Mouse (Mus musculus) gastrocnemius, postnatal 25 days (tissue): ENCODE measurements at regions not wholly inside any gene's neighbourhood (a gene's known extent, or its start where the extent isn't known, plus 50 kb on each side); places are given as distances from the start of the nearest gene placed in this dataset.

Source experiments
- DNase-seq: peaks from one replicate; pipeline ENCODE4 v3.0.0; 2022

- DNase-seq, result no peak
Observed at GRCm38 (mm10) chr2:51073040-51073594, 75.8 kb downstream of the Rnd3 start.

DNA sequence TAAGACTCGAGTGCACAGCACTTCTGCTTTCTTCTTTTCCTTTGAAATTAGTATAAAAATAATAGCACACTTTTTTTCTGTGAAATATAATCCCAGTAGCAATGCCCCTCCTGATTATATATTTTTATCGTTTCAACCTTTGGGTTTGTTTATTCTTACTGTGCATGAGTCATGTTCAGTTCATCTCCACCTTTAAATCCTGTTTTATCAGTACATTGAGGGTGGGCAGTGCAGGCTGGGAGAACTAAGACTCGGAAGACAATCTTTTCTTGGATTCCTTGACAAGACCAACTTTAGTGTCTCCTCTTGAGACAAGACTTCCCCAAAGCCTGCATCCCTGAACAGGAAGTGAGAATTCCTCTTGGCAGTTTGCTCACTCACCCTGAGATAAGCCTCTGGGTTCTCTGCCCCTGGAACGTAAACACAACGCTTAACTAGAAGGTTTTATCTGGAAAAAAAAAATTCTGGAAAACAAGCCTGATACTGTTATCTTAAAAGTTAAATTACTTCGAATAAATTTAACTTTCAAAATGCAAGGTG lies 76.5 kb downstream of the Rnd3 start:
- DNase-seq, result no peak

- no peak for DNase-seq
Observed at GRCm38 (mm10) chr2:51070902-51071301, 78.0 kb downstream of the Rnd3 start.

DNA sequence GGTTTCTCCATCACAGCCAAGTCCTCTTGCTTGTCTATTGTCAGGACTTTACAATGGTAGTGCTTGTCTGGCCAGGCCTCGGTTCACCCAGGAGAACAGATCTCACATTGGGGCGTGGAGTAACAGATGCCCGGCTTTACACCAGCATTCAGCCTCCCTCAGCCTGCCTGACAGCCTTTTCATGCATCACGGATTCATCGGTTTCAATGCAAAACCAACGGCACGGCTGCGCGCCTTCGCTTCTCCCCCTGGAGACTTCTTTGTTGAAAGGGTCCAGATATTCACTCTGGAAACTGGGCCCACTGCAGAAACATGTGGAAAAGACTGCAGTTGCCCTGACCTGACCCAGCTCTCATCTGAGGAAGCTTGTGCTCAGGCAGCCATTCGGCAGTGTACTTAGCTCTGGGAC lies 82.5 kb downstream of the Rnd3 start:
- DNase-seq, result no peak

- no peak for DNase-seq
Observed at GRCm38 (mm10) chr2:51065821-51066220, 83.1 kb downstream of the Rnd3 start.

DNA sequence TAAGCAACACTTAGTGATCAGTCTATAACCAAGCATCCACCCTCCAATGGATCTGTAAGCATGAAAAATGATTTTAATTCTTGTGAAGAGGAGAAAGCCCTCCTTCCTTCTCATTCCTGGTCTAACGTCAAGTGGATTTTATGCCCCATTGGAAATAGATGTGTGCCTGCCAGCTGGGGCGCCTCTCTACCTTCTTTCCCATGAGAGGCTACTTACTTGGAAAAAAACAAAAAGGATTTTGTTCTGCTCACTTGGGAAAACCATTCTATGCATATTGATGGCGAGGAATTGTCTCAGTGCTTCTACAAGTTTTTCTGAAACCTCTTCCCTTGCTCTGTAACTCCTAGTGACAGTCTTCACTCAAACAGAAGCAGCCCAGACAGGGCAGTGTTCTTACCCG lies 84.1 kb downstream of the Rnd3 start:
- no peak for DNase-seq

- DNase-seq, result no peak
Observed at GRCm38 (mm10) chr2:51062049-51062448, 86.9 kb downstream of the Rnd3 start.

DNA sequence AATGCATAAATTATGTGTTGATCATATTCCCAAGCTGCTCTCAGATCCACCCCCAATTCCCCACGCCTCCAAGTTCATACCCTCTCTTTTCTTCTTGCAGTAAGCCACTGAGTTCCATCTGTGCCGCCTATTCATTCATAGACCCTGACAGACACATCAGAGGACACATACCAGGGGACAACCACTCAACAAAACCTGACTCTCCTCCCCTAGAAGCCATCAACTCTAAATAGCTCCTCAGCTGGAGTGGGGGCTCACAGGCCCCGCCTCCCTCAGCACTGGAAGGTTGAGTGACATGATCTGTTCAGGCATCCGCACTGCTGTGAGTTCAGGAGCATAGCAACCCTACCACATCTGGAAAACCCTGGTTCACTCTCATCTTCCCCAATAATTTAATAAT lies 90.8 kb downstream of the Rnd3 start:
- DNase-seq, result no peak

- peak; percentile 6 for DNase-seq
Observed at GRCm38 (mm10) chr2:51056141-51056731, 92.7 kb downstream of the Rnd3 start.

GRCm38 (mm10) chr2:51055339-51055738 lies 93.6 kb downstream of the Rnd3 start:
- DNase-seq, result no peak

- no peak for DNase-seq
Observed at GRCm38 (mm10) chr2:51049834-51050170, 99.1 kb downstream of the Rnd3 start.

DNA sequence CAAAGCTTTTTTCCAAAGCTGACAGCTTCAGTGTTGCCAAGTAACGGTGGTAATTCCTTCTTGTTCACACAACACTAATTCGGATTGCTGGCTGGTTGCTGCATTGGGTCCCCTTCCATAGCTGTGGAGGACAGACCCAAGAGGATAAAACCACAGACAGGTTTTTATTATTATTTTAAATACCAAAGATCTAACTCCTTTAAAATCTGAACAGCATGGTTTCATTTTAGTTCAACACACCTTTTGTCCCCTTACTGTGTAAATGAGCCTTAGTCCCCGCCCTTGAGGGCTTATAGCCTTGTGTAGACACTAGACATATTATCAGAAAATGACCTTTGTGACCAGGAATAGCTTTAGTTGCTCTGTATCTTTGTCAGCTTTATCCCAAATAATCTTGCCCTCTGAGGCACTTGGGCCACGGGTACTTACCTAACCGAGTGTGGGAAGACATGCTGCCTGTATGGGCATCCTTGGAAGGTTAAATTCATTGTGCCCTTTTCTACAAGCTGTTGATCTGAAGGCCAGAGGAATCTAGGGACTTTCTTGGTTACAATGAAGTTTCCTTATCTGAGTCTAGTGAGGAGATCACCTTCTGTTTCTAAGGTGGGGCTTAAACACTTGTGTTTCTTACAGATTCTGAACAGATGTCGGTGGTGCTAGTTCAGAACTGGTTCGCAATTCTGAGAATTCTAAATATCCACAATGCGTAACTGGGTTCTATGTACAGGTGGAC lies 99.6 kb downstream of the Rnd3 start:
- DNase-seq, result no peak

DNA sequence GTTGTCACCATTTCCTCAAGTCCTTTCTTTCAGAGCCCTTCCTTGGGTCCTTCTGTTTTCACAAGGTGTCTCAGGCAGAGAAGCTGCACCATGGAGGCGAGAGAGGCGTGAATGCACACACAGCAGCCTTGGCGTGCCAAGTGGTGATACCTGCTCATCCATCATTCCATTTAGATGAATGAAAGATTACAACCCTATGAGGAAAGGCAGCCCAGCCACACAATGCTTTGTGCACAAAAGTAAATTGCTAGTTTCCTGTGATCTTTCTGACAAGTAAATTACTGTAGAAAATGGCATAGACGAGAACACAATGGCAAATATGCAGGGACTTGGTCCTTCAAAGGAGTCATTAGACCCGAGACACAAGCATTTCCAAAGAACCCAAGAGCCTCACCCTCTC lies 101.4 kb downstream of the Rnd3 start:
- DNase-seq, result no peak

DNA sequence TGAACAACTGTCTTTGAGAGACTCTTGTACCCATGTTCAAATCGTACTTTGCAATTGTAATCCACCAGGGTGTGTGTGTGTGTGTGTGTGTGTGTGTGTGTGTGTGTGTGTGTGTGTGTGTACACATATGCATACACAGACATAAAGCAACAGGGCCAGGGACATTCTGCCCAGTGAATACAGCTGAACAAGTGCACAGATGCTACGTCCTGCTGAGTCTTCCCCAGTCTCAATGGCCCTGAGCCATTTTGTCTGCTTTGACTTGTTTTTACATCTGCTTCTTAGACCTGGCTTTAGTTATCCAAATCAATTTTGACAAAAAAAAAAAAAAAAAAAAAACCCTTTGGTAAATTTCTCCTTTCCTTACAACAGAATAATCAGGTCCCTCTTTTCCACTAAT lies 103.3 kb downstream of the Rnd3 start:
- DNase-seq, result no peak

DNA sequence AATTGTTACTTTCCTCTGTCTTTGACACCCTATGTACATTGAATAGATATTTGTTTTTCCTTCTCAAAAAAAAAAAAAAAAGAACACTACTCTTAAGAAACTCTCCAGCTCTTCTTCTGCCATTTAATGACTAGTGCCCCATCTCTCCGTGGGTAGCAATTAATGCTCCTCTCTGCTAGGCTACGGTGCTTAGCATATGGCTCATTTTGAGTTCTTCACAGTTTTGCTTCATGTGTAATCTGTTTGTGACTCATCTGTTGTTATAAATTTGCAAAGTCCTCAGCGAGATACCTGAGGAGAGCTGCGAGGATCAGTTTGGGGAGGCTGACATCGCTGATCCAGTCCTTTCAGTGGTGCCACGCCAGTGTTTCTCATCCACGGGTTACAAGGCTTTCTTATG lies 107.8 kb downstream of the Rnd3 start:
- DNase-seq, result no peak

DNA sequence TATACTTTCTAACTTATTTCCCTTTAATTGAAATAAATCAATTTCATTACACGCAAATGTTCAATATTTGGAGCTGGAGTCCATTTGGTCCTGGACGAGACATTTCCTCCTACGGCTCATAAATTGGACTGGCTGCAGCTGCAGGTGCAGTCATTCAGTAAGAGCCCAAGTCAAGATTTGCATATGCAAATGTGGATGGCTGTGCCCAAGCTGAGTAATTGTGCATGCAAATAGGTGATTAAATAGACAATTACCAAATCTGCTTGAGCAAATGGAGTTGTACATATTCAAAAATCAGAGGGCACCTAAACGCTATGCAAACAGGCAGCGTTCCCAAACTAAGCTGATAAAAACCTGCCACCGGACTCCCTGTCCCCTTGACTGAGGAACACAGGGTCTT lies 110.2 kb downstream of the Rnd3 start:
- no peak for DNase-seq

DNA sequence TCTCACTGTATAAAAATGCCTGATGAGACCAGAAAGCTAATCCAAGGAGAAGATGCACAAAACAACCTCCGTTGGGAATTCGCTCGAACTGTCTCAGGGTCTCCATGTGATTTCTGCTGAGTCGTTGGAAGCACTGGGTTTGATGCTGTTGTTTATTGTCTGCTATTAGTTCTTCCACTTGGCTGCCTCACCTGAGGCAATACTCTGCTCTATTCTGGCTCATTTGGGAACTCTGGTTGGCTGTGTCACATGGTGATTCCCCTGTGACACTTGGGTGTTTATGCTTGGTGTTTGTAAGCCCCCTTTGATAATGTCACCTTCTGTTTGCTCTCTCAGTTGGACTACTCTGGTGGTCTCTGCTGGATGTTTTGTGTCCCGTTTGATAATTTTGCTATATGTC lies 111.9 kb downstream of the Rnd3 start:
- no peak for DNase-seq

GRCm38 (mm10) chr2:51036190-51036755 lies 112.6 kb downstream of the Rnd3 start:
- DNase-seq, result no peak

GRCm38 (mm10) chr2:51033881-51034280 lies 115.0 kb downstream of the Rnd3 start:
- no peak for DNase-seq

- DNase-seq, result no peak
Observed at GRCm38 (mm10) chr2:51022479-51022878, 126.4 kb downstream of the Rnd3 start.

DNA sequence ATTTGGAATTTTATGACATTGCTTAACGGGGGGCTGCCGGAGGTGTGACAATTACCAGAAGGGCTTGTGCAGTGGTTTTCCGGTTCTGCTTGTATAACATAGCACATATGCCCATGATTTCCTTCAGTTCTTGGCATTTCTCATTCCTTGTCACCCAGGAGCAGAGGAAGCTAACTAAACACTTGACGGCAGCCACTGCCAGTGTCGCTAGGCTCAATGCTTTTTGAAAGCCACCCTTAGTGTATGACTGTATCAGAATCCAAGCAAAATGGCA lies 132.8 kb downstream of the Rnd3 start:
- DNase-seq, result no peak

DNA sequence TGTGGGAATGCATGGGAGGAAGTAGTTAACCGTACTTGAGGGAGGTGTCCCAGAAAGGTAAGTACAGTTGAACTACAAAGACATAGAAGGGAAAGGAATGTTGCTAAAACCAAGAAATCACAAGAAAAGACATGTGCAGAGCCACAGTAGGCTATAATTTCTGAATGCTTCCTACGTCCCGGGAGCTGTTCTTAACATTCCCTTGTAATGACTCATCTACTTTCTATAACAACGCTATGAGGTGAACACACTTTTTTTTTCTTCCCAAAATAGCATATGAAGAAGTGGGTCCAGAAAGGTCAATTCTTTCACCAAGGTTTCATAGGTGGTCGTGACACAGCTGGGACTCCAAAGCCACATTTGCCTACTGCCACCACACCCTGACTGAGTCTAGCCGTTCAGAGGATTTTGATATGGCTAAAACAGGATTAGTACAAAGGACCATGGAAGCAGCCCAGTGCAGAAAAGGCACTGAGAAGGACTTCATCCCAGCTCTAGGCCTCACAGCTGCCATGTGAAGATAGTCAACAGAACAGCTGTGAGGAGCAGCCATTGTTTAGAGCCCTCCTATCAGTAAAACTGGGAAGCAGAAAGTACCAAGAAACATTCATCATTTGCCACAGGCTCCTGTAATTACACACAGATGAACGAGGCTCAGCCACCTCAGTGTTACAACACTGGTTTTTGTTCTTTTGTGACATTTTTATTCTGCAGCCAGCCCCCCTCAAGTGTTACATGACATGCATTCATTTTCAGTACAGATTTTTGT lies 133.4 kb downstream of the Rnd3 start:
- DNase-seq, result no peak

GRCm38 (mm10) chr2:51014232-51014631 lies 134.7 kb downstream of the Rnd3 start:
- no peak for DNase-seq
